8 mouse cellular contexts compared by ENCODE assay signal in genomic region chr17:20944985-20945891, GRCm38 (mm10). TPM values are rescaled to one million over a fixed set of nuclear protein-coding genes. Genes with fewer than 3 reads are reported as not detected.
DNase-seq lines count a peak whose midpoint lies in the region; ATAC-seq and TF ChIP-seq lines count a peak whose summit lies in the region.

Gene Ppp2r1a (plus strand): TSS chr17:20945311.

- peaks cover 4 to 11% of the 10 kb centered on the region in 2 experiments for H3K4me1 ChIP-seq in MEL (ENCODE audit: control insufficient read depth in 1 of 2, insufficient read depth in 2 of 2, low read length in 2 of 2)
- peaks cover 10% of the 10 kb centered on the region for H3K4me1 ChIP-seq in cerebellum, adult 2 months (ENCODE audit: control insufficient read depth, insufficient read depth, low read length)
- peaks cover 29% of the 10 kb centered on the region for H3K4me1 ChIP-seq in forebrain, postnatal 0 days (ENCODE audit: insufficient read depth)
- peaks cover 22% of the 10 kb centered on the region for H3K4me1 ChIP-seq in lung, embryonic 15.5 days

- peaks cover 41% of the 10 kb centered on the region for H3K79me2 ChIP-seq in MEL (ENCODE audit: control insufficient read depth, insufficient read depth, low read length, poor library complexity)

- peak; percentile 99 for DNase-seq in MEL (ENCODE audit: low read depth, low spot score)
- DNase-seq in cerebellum, adult 2 months: peak; percentile 99 to 100
- DNase-seq in forebrain, postnatal 0 days: peak; percentile 100
- peak; percentile 99 for DNase-seq in heart, postnatal 4 days
- peak; percentile 99 to 100 for DNase-seq in layer of hippocampus, adult 8-10 months (ENCODE audit: low spot score in 2 of 2)
- peak; percentile 99 for DNase-seq in ovary, adult 18-20 months (ENCODE audit: low spot score)
- DNase-seq in thymus, postnatal 0 days (ENCODE audit: low spot score): peak; percentile 99

- H3K9ac ChIP-seq in MEL (ENCODE audit: control insufficient read depth, low read depth, low read length, poor library complexity, severe bottlenecking): peak within 1 kb of the TSS; percentile 89
- H3K9ac ChIP-seq in forebrain, postnatal 0 days: peak within 1 kb of the TSS; percentile 68
- peak within 1 kb of the TSS; percentile 84 for H3K9ac ChIP-seq in lung, embryonic 15.5 days

- TF ChIP-seq CTCF in MEL (IDR thresholded peaks at IDR 0.05 in 2 of 3, conservative IDR thresholded peaks at IDR 0.05 in 1 of 3; ENCODE audit: control insufficient read depth in 1 of 3, insufficient read depth in 1 of 3, low read depth in 2 of 3, low read length in 3 of 3, poor library complexity in 1 of 3, severe bottlenecking in 1 of 3): no peak
- TF ChIP-seq CTCF in cerebellum, adult 2 months (IDR thresholded peaks at IDR 0.05; ENCODE audit: borderline replicate concordance, insufficient read depth, low read depth, low read length): no peak
- peak; percentile 52 for TF ChIP-seq CTCF in forebrain, postnatal 0 days (IDR thresholded peaks at IDR 0.05; ENCODE audit: low read depth)

- peak within 1 kb of the TSS; percentile 93 for H3K27ac ChIP-seq in MEL (ENCODE audit: control insufficient read depth, low read depth, low read length)
- H3K27ac ChIP-seq in cerebellum, adult 2 months (ENCODE audit: insufficient read depth, low read length): peak within 1 kb of the TSS; percentile 97
- H3K27ac ChIP-seq in forebrain, postnatal 0 days (ENCODE audit: low read depth, low read length): peak within 1 kb of the TSS; percentile 98
- peak within 1 kb of the TSS; percentile 98 for H3K27ac ChIP-seq in lung, embryonic 15.5 days

- H3K9me3 ChIP-seq in MEL (replicated peaks; ENCODE audit: insufficient read depth, low read length): no peaks in the 10 kb centered on the region
- no peaks in the 10 kb centered on the region for H3K9me3 ChIP-seq in forebrain, postnatal 0 days (ENCODE audit: low read length)
- H3K9me3 ChIP-seq in lung, embryonic 15.5 days: no peaks in the 10 kb centered on the region

- WGBS in cerebellum, adult 2 months: under 1% methylated on average over 69 of the region's 69 CpGs
- WGBS in forebrain, postnatal 0 days: under 1% methylated on average over 69 of the region's 69 CpGs
- WGBS in lung, embryonic 15.5 days: under 1% methylated on average over 69 of the region's 69 CpGs

- H3K4me2 ChIP-seq in forebrain, postnatal 0 days (ENCODE audit: low read depth): peak within 1 kb of the TSS; percentile 76
- peak within 1 kb of the TSS; percentile 57 for H3K4me2 ChIP-seq in lung, embryonic 15.5 days

- peaks cover 0 to 18% of the 10 kb centered on the region in 2 experiments; a peak in 2 of 4 replicates for H3K36me3 ChIP-seq in MEL (ENCODE audit: control insufficient read depth in 1 of 2, insufficient read depth in 2 of 2, low read length in 2 of 2)
- no peaks in the 10 kb centered on the region for H3K36me3 ChIP-seq in forebrain, postnatal 0 days (ENCODE audit: insufficient read depth)
- no peaks in the 10 kb centered on the region for H3K36me3 ChIP-seq in lung, embryonic 15.5 days

- TF ChIP-seq EP300 in MEL (IDR thresholded peaks at IDR 0.05; ENCODE audit: low read depth in 1 of 2, low read length in 2 of 2): no peak

- TF ChIP-seq RAD21 in MEL (IDR thresholded peaks at IDR 0.05; ENCODE audit: low read depth, low read length): no peak

- H3K4me3 ChIP-seq in MEL (ENCODE audit: control insufficient read depth in 1 of 2, insufficient read depth in 1 of 2, low read depth in 2 of 2, low read length in 2 of 2): peak within 1 kb of the TSS; percentile 83 to 90
- peak within 1 kb of the TSS; percentile 99 for H3K4me3 ChIP-seq in cerebellum, adult 2 months (replicated peaks; ENCODE audit: insufficient read depth, low read depth, low read length)
- peak within 1 kb of the TSS; percentile 73 for H3K4me3 ChIP-seq in forebrain, postnatal 0 days (ENCODE audit: low read depth, low read length)
- H3K4me3 ChIP-seq in lung, embryonic 15.5 days: peak within 1 kb of the TSS; percentile 78

- no peaks in the 10 kb centered on the region for H3K27me3 ChIP-seq in MEL (ENCODE audit: control insufficient read depth in 1 of 2, insufficient read depth in 2 of 2, low read length in 2 of 2)
- no peaks in the 10 kb centered on the region for H3K27me3 ChIP-seq in cerebellum, adult 2 months (ENCODE audit: control insufficient read depth, insufficient read depth, low read length)
- H3K27me3 ChIP-seq in forebrain, postnatal 0 days (ENCODE audit: insufficient read depth, low read length): no peaks in the 10 kb centered on the region
- no peaks in the 10 kb centered on the region for H3K27me3 ChIP-seq in lung, embryonic 15.5 days

- TF ChIP-seq POLR2A in MEL (IDR thresholded peaks at IDR 0.05; ENCODE audit: control insufficient read depth in 1 of 2, insufficient read depth in 1 of 2, low read depth in 1 of 2, low read length in 2 of 2, poor library complexity in 1 of 2): peak; percentile 64 to 81; a peak in 3 of 4 replicates
- peak; percentile 58; the same call in 1 of the 2 replicates for TF ChIP-seq POLR2A in cerebellum, adult 2 months (IDR thresholded peaks at IDR 0.05; ENCODE audit: borderline replicate concordance, insufficient read depth, low read length)

- ATAC-seq in forebrain, postnatal 0 days: peak; percentile 97
- peak; percentile 99 for ATAC-seq in lung, embryonic 15.5 days (ENCODE audit: borderline replicate concordance, extremely low read depth, low FRiP score, low TSS enrichment)

TF ChIP-seq in MEL, 35 proteins besides CTCF, POLR2A, EP300 and RAD21 (continues in another document):
- TF ChIP-seq HCFC1 (IDR thresholded peaks at IDR 0.05; ENCODE audit: low read depth, low read length) (peak; percentile 82), ETS1 (IDR thresholded peaks at IDR 0.05; ENCODE audit: low read depth, low read length) (0 out of 2 replicates have a peak, but pooled peaks have one; percentile 7), MYB (IDR thresholded peaks at IDR 0.05; ENCODE audit: low read depth, low read length) (no peak), TCF12 (IDR thresholded peaks at IDR 0.05; ENCODE audit: low read depth, low read length) (no peak), MXI1 (IDR thresholded peaks at IDR 0.05; ENCODE audit: low read depth, low read length) (peak; percentile 54), CHD1 (IDR thresholded peaks at IDR 0.05; ENCODE audit: low read depth, low read length) (no peak), JUND (IDR thresholded peaks at IDR 0.05; ENCODE audit: low read depth, low read length) (no peak), USF2 (IDR thresholded peaks at IDR 0.05; ENCODE audit: borderline replicate concordance in 1 of 2, insufficient read depth in 1 of 2, low read depth in 1 of 2, low read length in 2 of 2) (no peak), TBP (IDR thresholded peaks at IDR 0.05; ENCODE audit: low read depth, low read length) (peak; percentile 68; the same call in 1 of the 2 replicates), NELFE (IDR thresholded peaks at IDR 0.05; ENCODE audit: low read depth, low read length) (peak; percentile 59; the same call in 1 of the 2 replicates), BHLHE40 (IDR thresholded peaks at IDR 0.05; ENCODE audit: borderline replicate concordance, low read depth, low read length) (no peak), USF1 (IDR thresholded peaks at IDR 0.05; ENCODE audit: low read depth, low read length) (no peak), SIN3A (IDR thresholded peaks at IDR 0.05; ENCODE audit: low read length) (peak; percentile 30), GABPA (IDR thresholded peaks at IDR 0.05; ENCODE audit: low read depth, low read length) (peak; percentile 53; the same call in 1 of the 2 replicates), CHD2 (IDR thresholded peaks at IDR 0.05; ENCODE audit: low read length) (no peak), NRF1 (IDR thresholded peaks at IDR 0.05; ENCODE audit: insufficient read depth, low read depth, low read length, poor library complexity, severe bottlenecking) (peak; percentile 22; the same call in 1 of the 2 replicates), MAZ (IDR thresholded peaks at IDR 0.05; ENCODE audit: low read depth, low read length) (no peak), MAX (IDR thresholded peaks at IDR 0.05; ENCODE audit: low read length) (no peak; the same call in 1 of the 2 replicates), KAT2A (conservative IDR thresholded peaks at IDR 0.05; ENCODE audit: low read depth, low read length) (no peak; the same call in 1 of the 2 replicates), ZMIZ1 (IDR thresholded peaks at IDR 0.05; ENCODE audit: low read depth, low read length) (no peak; the same call in 1 of the 2 replicates), RCOR1 (IDR thresholded peaks at IDR 0.05; ENCODE audit: low read depth, low read length) (no peak), UBTF (IDR thresholded peaks at IDR 0.05; ENCODE audit: borderline replicate concordance, insufficient read depth, low read depth, low read length) (no peak), MYC (IDR thresholded peaks at IDR 0.05; ENCODE audit: low read depth, low read length) (peak; percentile 20; the same call in 1 of the 2 replicates), GATA1 (IDR thresholded peaks at IDR 0.05; ENCODE audit: low read depth, low read length) (no peak), POLR2AphosphoS2 (IDR thresholded peaks at IDR 0.05; ENCODE audit: low read length) (peak; percentile 77; the same call in 1 of the 2 replicates), ZC3H11A (IDR thresholded peaks at IDR 0.05; ENCODE audit: low read depth, low read length) (no peak), ZNF384 (IDR thresholded peaks at IDR 0.05; ENCODE audit: low read depth, low read length) (no peak), TAL1 (IDR thresholded peaks at IDR 0.05; ENCODE audit: low read length) (no peak), E2F4 (IDR thresholded peaks at IDR 0.05; ENCODE audit: borderline replicate concordance, low read depth, low read length) (0 out of 2 replicates have a peak, but pooled peaks have one; percentile 12), ZKSCAN1 (IDR thresholded peaks at IDR 0.05; ENCODE audit: low read depth, low read length) (no peak), POLR2AphosphoS5 (IDR thresholded peaks at IDR 0.05; ENCODE audit: borderline replicate concordance, low read depth, low read length) (0 out of 2 replicates have a peak, but pooled peaks have one; percentile 20)

RNA-seq across cellular contexts. Expression of gene Ppp2r1a, which starts in this region (rescaled TPM):
- 152 and 154 TPM in 2 replicates for total RNA-seq in MEL (2012; rRNA removed)
- 100 to 1,000 TPM in 1 of 2 experiments, not detected in 1; 312 TPM for polyA plus RNA-seq in MEL (2012; ENCODE audit: insufficient read depth in 1 of 2, insufficient read length in 2 of 2, low read depth in 1 of 2, low replicate concordance in 2 of 2, missing spikeins in 1 of 2)
- 530 and 556 TPM in 2 replicates for polyA plus RNA-seq in cerebellum, adult 2 months (2012; rRNA removed)
- 628 and 654 TPM in 2 replicates for total RNA-seq in forebrain, postnatal 0 days (2014; rRNA removed)
- polyA plus RNA-seq in forebrain, postnatal 0 days (2015; fragmentation: Nextera tagmentation; extraction: Ambion mirVana): 717 and 789 TPM in 2 replicates
- total RNA-seq in heart, postnatal 4 days (2021): 100 to 1,000 TPM; 287 to 293 TPM
- 100 to 1,000 TPM; 510 to 549 (median 533) TPM for total RNA-seq in layer of hippocampus, adult 8-10 months (2022)
- polyA plus RNA-seq in lung, embryonic 15.5 days (2015; fragmentation: Nextera tagmentation; extraction: Ambion mirVana): 378 and 380 TPM in 2 replicates
- 224 and 228 TPM in 2 replicates for polyA plus RNA-seq in thymus, postnatal 0 days (2015; fragmentation: Nextera tagmentation; extraction: Ambion mirVana)

Comparison
In these comparisons a context has a peak if more than half of its experiments do, and no peak if none do; other contexts are left out.
1. Peak in every context shown above with its lines: DNase-seq, ATAC-seq, H3K4me3 ChIP-seq and H3K27ac ChIP-seq.